Mouse (Mus musculus) lung, adult 2 months (tissue): ENCODE results near the gene Rapgef6.

Experiments used
- CTCF ChIP-seq: fragments of 200-500 bp; IDR thresholded peaks from 2 replicates; pipeline ENCODE4 v1.5.1; 2011; ENCODE audit warnings: mild to moderate bottlenecking, low read length, control low read depth; ENCODE audit not compliant: insufficient read depth
- POLR2A ChIP-seq: fragments of 200-500 bp; IDR thresholded peaks from 2 replicates; pipeline ENCODE4 v1.6.1; 2011; ENCODE audit warnings: low read depth, mild to moderate bottlenecking, control low read depth, low read length, borderline replicate concordance; ENCODE audit errors: extremely low read depth

GRCm38 (mm10) chr11:54724353-54725034 lies 201.8 kb downstream of the Rapgef6 start:
- TF ChIP-seq POLR2A, result no peak
- TF ChIP-seq CTCF, result no peak
